Mouse (Mus musculus): ENCODE data around the gene 1700016C15Rik.

1700016C15Rik gene

GRCm38 (mm10) chr1:177717057-177717835 is 12.4 kb upstream of the 1700016C15Rik start:
- no peak for DNase-seq (ENCODE audit: low spot score)

- DNase-seq (ENCODE audit: low spot score): no peak
These were observed 11.1 kb upstream of the 1700016C15Rik start for GRCm38 (mm10) chr1:177718340-177719028.

GRCm38 (mm10) chr1:177719029-177719427 is 10.6 kb upstream of the 1700016C15Rik start:
- no peak for DNase-seq (ENCODE audit: low spot score)

GRCm38 (mm10) chr1:177723786-177724185 is 5.8 kb upstream of the 1700016C15Rik start:
- DNase-seq (ENCODE audit: low spot score): no peak

GRCm38 (mm10) chr1:177726870-177727269 is 2.7 kb upstream of the 1700016C15Rik start:
- DNase-seq (ENCODE audit: low spot score): no peak

GRCm38 (mm10) chr1:177727883-177728525 is 1.6 kb upstream of the 1700016C15Rik start:
- DNase-seq (ENCODE audit: low spot score): no peak

GRCm38 (mm10) chr1:177731973-177732372 is 2.4 kb downstream of the 1700016C15Rik start:
- DNase-seq (ENCODE audit: low spot score): no peak

- no peak for DNase-seq (ENCODE audit: low spot score)
These were observed 8.0 kb downstream of the 1700016C15Rik start for GRCm38 (mm10) chr1:177737505-177738105.

- DNase-seq (ENCODE audit: low spot score): no peak
These were observed 11.1 kb downstream of the 1700016C15Rik start for GRCm38 (mm10) chr1:177740707-177741106.

- no peak for DNase-seq (ENCODE audit: low spot score)
These were observed 12.5 kb downstream of the 1700016C15Rik start for GRCm38 (mm10) chr1:177742119-177742518.

GRCm38 (mm10) chr1:177744521-177745325 is 15.1 kb downstream of the 1700016C15Rik start:
- no peak for DNase-seq (ENCODE audit: low spot score)

GRCm38 (mm10) chr1:177747869-177748540 is 18.4 kb downstream of the 1700016C15Rik start:
- no peak for DNase-seq (ENCODE audit: low spot score)

- no peak for DNase-seq (ENCODE audit: low spot score)
These were observed 23.9 kb downstream of the 1700016C15Rik start for GRCm38 (mm10) chr1:177753496-177753895.

GRCm38 (mm10) chr1:177757249-177757648 is 27.6 kb downstream of the 1700016C15Rik start:
- DNase-seq (ENCODE audit: low spot score): peak; percentile 39

GRCm38 (mm10) chr1:177768931-177769330 is 39.3 kb downstream of the 1700016C15Rik start:
- DNase-seq (ENCODE audit: low spot score): no peak

- no peak for DNase-seq (ENCODE audit: low spot score)
These were observed 47.8 kb downstream of the 1700016C15Rik start for GRCm38 (mm10) chr1:177777397-177777796.

GRCm38 (mm10) chr1:177792835-177793234 is 63.2 kb downstream of the 1700016C15Rik start:
- DNase-seq (ENCODE audit: low spot score): no peak

GRCm38 (mm10) chr1:177794866-177795265 is 65.3 kb downstream of the 1700016C15Rik start:
- DNase-seq (ENCODE audit: low spot score): no peak

GRCm38 (mm10) chr1:177795421-177796192 is 66.0 kb downstream of the 1700016C15Rik start:
- DNase-seq (ENCODE audit: low spot score): peak; percentile 74

All from embryo, embryonic 10 days (tissue).